Mouse (Mus musculus) midbrain, embryonic 16.5 days (tissue): Measurements from ENCODE around the gene Tmem37. TPM values are rescaled to one million over a fixed set of nuclear protein-coding genes. Genes with fewer than 3 reads are reported as not detected.

Source experiments
- ATAC-seq: fragments of 200-750 bp; cut with Nextera tagmentation; 2 replicates; pipeline ENCODE4 v1.8.0; 2017; ENCODE audit warnings: moderate TSS enrichment
- H3K27ac ChIP-seq: fragments of 300-500 bp; sonication (generic); 2 replicates; pipeline ENCODE4 v1.5.1; 2014; ENCODE audit warnings: mild to moderate bottlenecking, low read length, mixed read lengths
- H3K27me3 ChIP-seq: fragments of 300-500 bp; sonication (generic); 2 replicates; pipeline ENCODE4 v1.6.1; 2014; ENCODE audit warnings: low read depth, low read length, mixed read lengths; ENCODE audit not compliant: control insufficient read depth, insufficient read depth
- H3K36me3 ChIP-seq: fragments of 300-500 bp; sonication (generic); 2 replicates; pipeline ENCODE4 v1.6.1; 2014; ENCODE audit warnings: mild to moderate bottlenecking, low read length, moderate library complexity, mixed read lengths; ENCODE audit not compliant: control insufficient read depth, insufficient read depth
- H3K4me1 ChIP-seq: fragments of 300-500 bp; sonication (generic); 2 replicates; pipeline ENCODE4 v1.6.1; 2014; ENCODE audit warnings: mild to moderate bottlenecking, low read length, mixed read lengths; ENCODE audit not compliant: control insufficient read depth, insufficient read depth
- H3K4me2 ChIP-seq: fragments of 300-500 bp; sonication (generic); 2 replicates; pipeline ENCODE4 v1.6.1; 2014; ENCODE audit warnings: mild to moderate bottlenecking, low read length, mixed read lengths
- H3K4me3 ChIP-seq: fragments of 300-500 bp; sonication (generic); 2 replicates; pipeline ENCODE4 v1.5.1; 2014; ENCODE audit warnings: low read depth, mild to moderate bottlenecking, low read length, moderate library complexity, mixed read lengths
- H3K9ac ChIP-seq: fragments of 300-500 bp; sonication (generic); 2 replicates; pipeline ENCODE4 v1.6.1; 2014; ENCODE audit warnings: low read depth, low read length, mixed read lengths
- H3K9me3 ChIP-seq: fragments of 300-500 bp; sonication (generic); replicated peaks from 2 replicates; pipeline ENCODE4 v1.6.1; 2014; ENCODE audit warnings: mild to moderate bottlenecking, low read length, mixed read lengths; ENCODE audit not compliant: control insufficient read depth, poor library complexity, severe bottlenecking
- WGBS: fragments of 180-500 bp; shearing (Covaris S2); extraction: QIAGEN DNeasy Blood & Tissue Kit; methylation state at CpG from one replicate; pipeline ENCODE4 v1.1.7; 2014; 5-methylcytosine and 5-hydroxymethylcytosine counted together
- polyA plus RNA-seq: library from polyadenylated mRNA; unstranded; fragments of >200 nt; fragmentation: Nextera tagmentation; extraction: Ambion mirVana; gene quantifications from 2 replicates; pipeline ENCODE4 v1.2.1, GENCODE M21; 2015

Gene Tmem37
- polyA plus RNA-seq, 1 experiment from 2014 or later, result 4.9 TPM

DNA sequence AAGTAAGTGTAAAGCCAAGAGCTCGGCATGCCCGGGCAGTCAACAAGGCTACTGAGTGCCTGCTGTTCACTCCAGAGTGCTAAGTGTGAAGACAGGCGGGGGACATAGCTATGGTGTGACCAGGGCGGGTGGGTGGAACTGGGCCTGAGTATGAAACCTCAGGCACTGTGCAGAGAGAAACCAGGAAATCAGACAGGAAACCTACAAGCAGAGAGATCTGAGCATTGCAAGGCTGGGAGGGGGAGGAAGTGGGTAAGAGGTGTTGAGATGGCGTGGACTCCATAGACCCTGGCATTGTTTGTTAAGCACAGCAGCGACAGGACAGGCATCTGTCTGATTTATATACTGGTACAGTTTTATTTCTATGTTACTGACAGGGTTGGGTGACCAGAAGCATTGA, 18.4 kb downstream of the Tmem37 start:
- WGBS, result 89% methylated on average over 6 of the region's 6 CpGs
- no peaks in the 10 kb centered on the region for H3K9me3 ChIP-seq
- H3K4me3 ChIP-seq, result no peak overlapping the region
- H3K27me3 ChIP-seq, result no peaks in the 10 kb centered on the region
- no peaks in the 10 kb centered on the region for H3K4me1 ChIP-seq
- ATAC-seq, result no peak
- no peak overlapping the region for H3K4me2 ChIP-seq
- no peak overlapping the region for H3K27ac ChIP-seq
- H3K9ac ChIP-seq, result no peak overlapping the region
- H3K36me3 ChIP-seq, result no peaks in the 10 kb centered on the region

DNA sequence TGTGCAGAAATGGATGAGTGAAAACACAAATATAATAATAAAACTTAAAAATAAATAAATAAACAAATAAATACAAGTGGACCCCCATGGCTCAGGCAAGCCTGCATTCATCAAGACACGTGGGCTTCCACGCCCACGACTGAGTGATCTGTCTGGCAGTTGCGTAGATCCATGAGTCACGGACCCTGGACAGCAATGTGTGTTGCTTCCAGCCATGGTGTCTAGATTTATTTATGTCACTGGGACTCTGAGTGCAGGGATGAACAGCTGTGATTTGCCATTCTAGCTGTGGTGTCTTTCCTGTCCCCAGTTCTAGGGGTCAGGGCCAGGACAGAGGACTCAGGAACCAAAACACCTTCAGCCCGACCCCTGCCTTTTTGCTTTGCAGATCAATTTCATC, 18.9 kb downstream of the Tmem37 start:
- H3K36me3 ChIP-seq, result no peaks in the 10 kb centered on the region
- no peak for ATAC-seq

GRCm38 (mm10) chr1:120051070-120051469, 22.8 kb downstream of the Tmem37 start:
- H3K9me3 ChIP-seq, result no peaks in the 10 kb centered on the region
- H3K27ac ChIP-seq, result no peak overlapping the region
- no peak overlapping the region for H3K4me2 ChIP-seq
- H3K4me1 ChIP-seq, result no peaks in the 10 kb centered on the region
- no peak overlapping the region for H3K4me3 ChIP-seq
- no peak overlapping the region for H3K9ac ChIP-seq
- H3K27me3 ChIP-seq, result no peaks in the 10 kb centered on the region
- ATAC-seq, result no peak
- 16% methylated on average over 1 of the region's 1 CpGs for WGBS
- no peaks in the 10 kb centered on the region for H3K36me3 ChIP-seq

More for the DNA sequence above, 18.9 kb downstream of the Tmem37 start:
- Histone ChIP-seq H3K9me3 (no peaks in the 10 kb centered on the region), H3K27ac (no peak overlapping the region), H3K4me2 (no peak overlapping the region), H3K4me3 (no peak overlapping the region), H3K9ac (no peak overlapping the region), H3K4me1 (no peaks in the 10 kb centered on the region), H3K27me3 (no peaks in the 10 kb centered on the region)
- WGBS, result 96% methylated on average over 6 of the region's 6 CpGs

GRCm38 (mm10) chr1:120047325-120047724, 26.5 kb downstream of the Tmem37 start:
- Histone ChIP-seq H3K4me3 (no peak overlapping the region), H3K36me3 (no peaks in the 10 kb centered on the region), H3K4me2 (no peak overlapping the region), H3K27me3 (no peaks in the 10 kb centered on the region), H3K9me3 (no peaks in the 10 kb centered on the region), H3K27ac (no peak overlapping the region), H3K9ac (no peak overlapping the region), H3K4me1 (no peaks in the 10 kb centered on the region)
- ATAC-seq, result no peak

DNA sequence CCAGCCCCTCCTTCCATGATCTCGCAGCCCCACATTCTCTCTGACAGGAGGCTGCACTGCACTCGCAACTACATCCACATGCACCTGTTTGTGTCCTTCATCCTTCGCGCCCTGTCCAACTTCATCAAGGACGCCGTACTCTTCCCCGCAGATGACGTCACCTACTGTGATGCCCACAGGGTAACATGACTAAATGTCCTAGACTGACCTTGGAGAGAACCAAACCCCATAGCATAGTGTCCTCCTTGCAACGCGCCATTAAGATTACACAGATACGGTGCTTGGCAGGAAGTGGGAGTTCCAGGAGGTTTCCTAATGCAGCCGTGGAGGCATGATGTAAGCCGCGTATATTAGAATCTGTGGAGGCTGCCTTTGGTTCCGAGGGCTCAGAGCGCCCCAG, 29.3 kb downstream of the Tmem37 start:
- Histone ChIP-seq H3K9ac (no peak overlapping the region), H3K4me1 (no peaks in the 10 kb centered on the region), H3K4me2 (no peak overlapping the region), H3K36me3 (no peaks in the 10 kb centered on the region), H3K27ac (no peak overlapping the region), H3K4me3 (no peak overlapping the region), H3K27me3 (no peaks in the 10 kb centered on the region), H3K9me3 (no peaks in the 10 kb centered on the region)
- ATAC-seq, result no peak
- 93% methylated on average over 16 of the region's 16 CpGs for WGBS

DNA sequence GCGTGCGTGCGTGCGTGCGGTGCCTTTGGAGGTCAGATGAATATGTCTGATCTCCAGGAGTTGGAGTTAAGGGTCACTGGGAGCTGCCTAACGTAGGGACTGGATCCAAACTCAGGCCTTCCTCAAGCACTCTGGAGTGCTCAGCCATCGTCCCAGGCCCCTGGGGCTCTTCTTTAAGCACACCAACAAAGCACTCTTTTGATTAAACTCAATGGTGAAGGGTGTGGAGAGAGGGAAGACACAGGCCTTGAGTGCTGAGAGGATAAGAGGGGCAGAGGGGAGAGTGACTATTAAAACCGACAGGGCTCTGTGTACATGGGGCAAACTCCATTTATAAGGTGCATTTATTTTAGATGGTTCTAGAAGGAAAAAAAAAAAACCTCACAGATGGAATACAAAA, 31.5 kb downstream of the Tmem37 start:
- 64% methylated on average over 8 of the region's 8 CpGs for WGBS
- Histone ChIP-seq H3K4me3 (no peak overlapping the region), H3K27me3 (no peaks in the 10 kb centered on the region), H3K9me3 (no peaks in the 10 kb centered on the region), H3K4me2 (no peak overlapping the region), H3K36me3 (no peaks in the 10 kb centered on the region), H3K4me1 (no peaks in the 10 kb centered on the region), H3K27ac (no peak overlapping the region), H3K9ac (no peak overlapping the region)
- no peak for ATAC-seq

- Histone ChIP-seq H3K4me2 (no peak overlapping the region), H3K9ac (no peak overlapping the region), H3K36me3 (no peaks in the 10 kb centered on the region), H3K4me3 (no peak overlapping the region), H3K27me3 (no peaks in the 10 kb centered on the region), H3K9me3 (no peaks in the 10 kb centered on the region), H3K27ac (no peak overlapping the region), H3K4me1 (no peaks in the 10 kb centered on the region)
- ATAC-seq, result no peak
- WGBS, result 75% methylated on average over 9 of the region's 9 CpGs
Measured at GRCm38 (mm10) chr1:120038594-120038993, 35.3 kb downstream of the Tmem37 start.

DNA sequence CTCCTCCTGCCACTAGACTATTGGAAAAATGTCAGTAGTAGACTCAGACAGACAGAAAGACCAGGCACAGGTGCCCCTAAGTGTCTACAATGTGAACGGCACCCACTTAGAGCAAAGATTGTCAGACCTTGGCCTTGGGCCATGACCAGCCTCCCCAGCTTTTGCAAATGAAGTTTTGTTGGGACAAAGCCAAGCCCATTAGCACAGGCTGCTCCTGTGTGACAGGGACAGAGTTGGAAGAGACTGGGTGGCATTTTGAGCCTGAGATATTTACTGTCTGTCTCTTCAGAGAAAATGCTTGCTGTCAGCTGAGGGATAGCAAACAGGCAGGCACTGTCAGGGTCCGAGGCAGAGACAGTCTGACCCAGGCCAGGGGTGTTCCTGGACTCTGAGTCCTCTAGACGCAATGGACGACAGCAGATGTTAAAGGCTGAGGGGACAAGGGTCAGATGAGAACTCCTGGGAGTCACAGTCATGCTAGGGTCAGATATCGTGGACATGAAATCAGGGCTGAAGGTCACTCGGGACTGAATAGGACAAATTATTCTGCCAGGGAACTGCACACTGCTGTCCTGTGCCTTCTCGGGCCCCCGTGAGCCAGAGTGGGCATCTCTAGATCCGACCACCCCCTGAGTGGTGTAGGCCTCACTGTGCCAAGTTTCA, 36.7 kb downstream of the Tmem37 start:
- ATAC-seq, result no peak
- H3K27me3 ChIP-seq, result no peaks in the 10 kb centered on the region
- no peak overlapping the region for H3K4me3 ChIP-seq
- no peaks in the 10 kb centered on the region for H3K4me1 ChIP-seq
- WGBS, result 73% methylated on average over 9 of the region's 9 CpGs
- H3K36me3 ChIP-seq, result no peaks in the 10 kb centered on the region
- H3K9ac ChIP-seq, result no peak overlapping the region
- no peak overlapping the region for H3K27ac ChIP-seq
- no peak overlapping the region for H3K4me2 ChIP-seq
- no peaks in the 10 kb centered on the region for H3K9me3 ChIP-seq

- Histone ChIP-seq H3K4me2 (no peak overlapping the region), H3K9me3 (no peaks in the 10 kb centered on the region), H3K9ac (no peak overlapping the region), H3K27ac (no peak overlapping the region), H3K4me3 (no peak overlapping the region), H3K36me3 (no peaks in the 10 kb centered on the region), H3K4me1 (no peaks in the 10 kb centered on the region), H3K27me3 (no peaks in the 10 kb centered on the region)
- WGBS, result 84% methylated on average over 7 of the region's 7 CpGs
- ATAC-seq, result no peak
Measured at GRCm38 (mm10) chr1:120035456-120036034, 38.3 kb downstream of the Tmem37 start.
